Mouse (Mus musculus) natural killer cell, adult 2 months (primary cell): ENCODE data around the gene Olfr780.
"Not testable (repeated sequence)": the region's sequence is repeated elsewhere in the genome, so short reads cannot be mapped to it uniquely, and the experiment has no call there.

Experiments used
- DNase-seq, 2 experiments: peaks; one replicate each; pipeline ENCODE4 v3.0.0; 2022; ENCODE audit warnings: low spot score in 2 of 2

The Olfr780 gene

DNA sequence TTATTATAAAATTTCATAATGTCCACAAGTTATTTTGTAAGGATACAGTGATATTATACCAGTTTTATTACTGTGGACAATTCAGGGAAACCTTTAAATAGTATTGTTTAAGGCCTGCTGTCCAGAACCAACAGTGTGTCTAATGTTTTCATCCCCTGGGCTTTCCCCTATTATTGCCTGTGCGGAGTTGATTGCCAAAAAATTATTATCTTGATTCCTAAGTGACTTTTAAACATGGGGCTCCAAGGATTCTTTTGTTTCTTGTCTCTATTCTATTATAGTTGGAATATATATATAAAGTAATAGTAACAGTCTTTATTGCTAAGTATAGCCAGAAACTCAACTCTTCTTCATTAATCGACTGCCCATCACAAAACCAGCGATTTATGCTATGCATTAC, at the start of gene Olfr780:
Gene Olfr780, plus strand, starts transcription at position 301 of the 400 bp plus-strand sequence.
- DNase-seq = no peak

DNA sequence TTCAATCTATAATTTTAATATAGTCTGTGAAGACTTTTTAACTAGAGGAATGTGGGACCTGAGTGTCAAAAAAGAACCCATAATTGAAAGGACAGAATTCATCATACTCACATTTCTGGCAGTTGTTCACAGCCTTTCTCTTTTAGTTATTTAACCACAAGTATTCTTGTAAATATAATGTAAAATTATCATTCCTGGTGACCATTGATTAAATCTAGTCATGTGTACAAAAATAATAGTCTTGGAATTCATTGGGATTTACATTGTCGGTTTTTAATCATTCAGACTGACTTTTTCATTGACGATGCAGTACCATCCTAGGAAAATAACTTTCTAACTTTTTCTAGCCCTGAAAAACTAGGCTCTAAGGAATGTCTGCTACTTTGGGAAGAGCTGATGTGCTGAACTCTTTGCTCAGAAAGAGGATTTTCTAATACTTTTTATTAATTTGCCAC, 46.8 kb upstream of the Olfr780 start, which contains the start of gene Olfr777:
Gene Olfr777, minus strand, starts transcription at position 405 of the 455 bp plus-strand sequence.
- no peak for DNase-seq

DNA sequence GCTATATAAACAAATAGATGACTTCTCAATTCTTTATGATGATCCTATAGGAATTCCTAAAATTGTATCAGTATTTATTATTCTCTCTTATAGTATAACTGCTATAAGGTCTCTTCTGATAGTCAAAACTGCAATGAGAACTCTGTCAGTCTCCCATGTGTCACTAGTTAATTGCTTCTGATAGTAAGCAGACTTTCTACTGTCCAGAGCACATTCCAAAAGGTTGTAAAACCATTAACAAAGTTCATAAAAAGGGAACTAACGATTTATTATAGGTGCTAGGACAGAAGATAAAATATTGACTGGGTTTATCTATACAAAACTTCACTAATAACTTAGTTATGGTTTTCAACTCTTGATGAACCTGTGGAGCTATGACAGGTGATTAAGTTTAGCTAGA, 4.9 kb upstream of the Olfr780 start:
- not testable (repeated sequence) for DNase-seq

DNA sequence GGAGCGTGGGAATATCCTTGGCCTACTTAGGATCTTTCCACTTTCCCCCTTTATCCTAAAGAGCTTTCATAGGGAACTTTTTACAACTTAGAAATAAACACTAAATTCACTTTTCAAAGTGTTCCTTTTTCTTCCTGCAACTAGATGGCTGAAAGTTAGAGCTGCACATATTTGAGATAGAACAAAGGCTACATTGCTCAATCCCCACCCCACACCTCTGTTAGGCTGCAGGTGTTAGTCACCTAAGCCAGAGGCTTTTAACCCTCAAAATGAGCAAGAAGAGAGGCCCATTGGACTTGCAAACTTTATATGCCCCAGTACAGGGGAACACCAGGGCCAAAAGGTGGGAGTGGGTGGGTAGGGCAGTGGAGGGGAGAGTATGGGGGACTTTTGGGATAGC, 4.4 kb upstream of the Olfr780 start:
- not testable (repeated sequence) for DNase-seq

DNA sequence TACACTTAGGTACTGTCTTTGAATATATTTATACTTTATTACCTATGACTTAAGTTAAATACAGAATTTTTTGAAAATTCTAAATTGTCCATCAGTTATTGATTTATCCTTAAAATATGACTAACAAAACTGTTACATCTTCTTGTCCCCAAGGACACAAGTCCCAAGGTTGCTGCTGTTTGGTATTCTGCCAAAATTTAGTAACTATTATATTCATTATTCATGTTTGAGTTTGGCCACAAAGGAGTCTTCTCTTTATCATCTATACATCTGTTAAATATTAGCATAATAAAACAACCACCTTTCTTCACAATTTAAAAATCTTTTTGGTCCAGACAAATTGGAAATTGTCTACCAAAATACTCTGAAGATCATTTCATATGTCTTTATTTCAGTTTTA, 10.6 kb downstream of the Olfr780 start, which contains the start of gene Olfr781:
Gene Olfr781, plus strand, starts transcription at position 301 of the 400 bp plus-strand sequence.
- no peak for DNase-seq

DNA sequence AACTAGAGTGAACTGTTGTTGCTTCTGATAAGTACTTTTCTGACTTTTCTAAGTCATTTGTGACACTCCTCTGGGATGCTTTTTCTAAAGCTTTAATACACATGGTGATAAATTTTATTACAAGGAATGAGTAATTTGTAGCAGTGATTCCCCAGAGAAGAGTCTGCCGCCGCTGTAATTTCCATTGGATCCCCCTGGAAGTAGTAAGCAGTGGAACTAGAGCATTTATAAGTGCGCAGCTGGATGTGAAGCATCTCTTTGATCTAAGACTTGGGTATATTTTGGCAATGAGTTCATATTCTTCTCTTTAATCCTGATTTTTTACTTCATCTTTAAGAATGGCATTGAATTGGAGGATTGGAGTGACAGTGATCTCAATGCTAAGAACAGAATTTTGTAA, 30.6 kb downstream of the Olfr780 start, which contains the start of gene Olfr782:
Gene Olfr782, plus strand, starts transcription at position 301 of the 400 bp plus-strand sequence.
- no peak for DNase-seq

DNA sequence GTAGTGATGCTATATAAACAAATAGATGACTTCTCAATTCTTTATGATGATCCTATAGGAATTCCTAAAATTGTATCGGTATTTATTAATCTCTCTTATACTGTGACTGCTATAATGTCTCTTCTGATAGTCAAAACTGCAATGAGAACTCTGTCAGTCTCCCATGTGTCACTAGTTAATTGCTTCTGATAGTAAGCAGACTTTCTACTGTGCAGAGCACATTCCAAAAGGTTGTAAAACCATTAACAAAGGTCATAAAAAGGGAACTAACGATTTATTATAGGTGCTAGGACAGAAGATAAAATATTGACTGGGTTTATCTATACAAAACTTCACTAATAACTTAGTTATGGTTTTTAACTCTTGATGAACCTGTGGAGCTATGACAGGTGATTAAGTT, 34.6 kb downstream of the Olfr780 start:
- DNase-seq = not testable (repeated sequence)

DNA sequence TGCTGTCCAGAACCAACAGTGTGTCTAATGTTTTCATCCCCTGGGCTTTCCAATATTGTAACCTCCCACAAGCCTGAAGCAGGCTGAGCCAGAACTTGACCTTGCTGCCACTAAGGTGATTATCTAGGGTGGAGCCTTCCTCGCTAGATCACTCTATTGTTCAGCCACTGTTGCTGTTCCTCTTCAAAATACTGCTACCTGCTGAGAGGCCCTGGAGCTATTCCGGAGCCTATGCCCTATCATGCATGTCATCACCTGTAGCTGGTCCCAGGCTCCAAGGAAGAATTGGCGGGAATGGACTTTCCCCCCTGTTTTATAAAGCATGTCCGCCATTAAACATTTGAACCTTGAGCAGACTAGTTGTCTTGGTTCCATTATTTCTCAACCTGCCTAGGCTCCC, 38.6 kb downstream of the Olfr780 start:
- DNase-seq = not testable (repeated sequence)

DNA sequence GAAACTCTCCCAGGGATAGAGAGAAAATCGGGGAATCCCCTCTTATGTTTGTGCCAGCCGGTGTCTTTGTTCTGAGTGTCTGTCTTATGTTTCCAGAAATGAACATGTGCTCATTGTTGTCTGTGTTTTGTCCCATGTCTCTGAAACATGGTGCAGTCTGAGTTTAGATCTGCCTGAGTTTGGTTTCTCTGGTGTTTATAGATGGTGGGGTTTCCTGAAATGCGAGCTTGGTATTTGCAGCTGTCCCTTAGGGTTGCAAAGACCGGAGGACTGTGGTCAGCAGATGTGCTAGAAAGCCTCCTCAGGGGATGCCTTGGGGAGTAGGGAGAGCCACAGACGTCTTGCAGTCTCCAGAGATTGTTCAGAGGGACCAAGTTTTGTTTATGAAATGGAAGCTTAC, 39.4 kb downstream of the Olfr780 start:
- DNase-seq = no peak
